Mouse (Mus musculus) midbrain, embryonic 14.5 days (tissue): ENCODE measurements at regions not wholly inside any gene's neighbourhood (a gene's known extent, or its start where the extent isn't known, plus 50 kb on each side); places are given as distances from the start of the nearest gene placed in this dataset.

ENCODE experiments used
- ATAC-seq: fragments of 200-750 bp; cut with Nextera tagmentation; 2 replicates; pipeline ENCODE4 v1.8.0; 2017; ENCODE audit warnings: moderate number of reproducible peaks, moderate library complexity; ENCODE audit not compliant: low FRiP score, low TSS enrichment
- DNase-seq: peaks from one replicate; pipeline ENCODE4 v3.0.0-alpha.2; 2015
- H3K27ac ChIP-seq: fragments of 300-500 bp; sonication (generic); replicated peaks from 2 replicates; pipeline ENCODE4 v1.5.1; 2014; ENCODE audit warnings: mild to moderate bottlenecking, low read depth, low read length, moderate library complexity
- H3K27me3 ChIP-seq: fragments of 300-500 bp; sonication (generic); 2 replicates; pipeline ENCODE4 v1.6.1; 2014; ENCODE audit warnings: low read length, control low read depth, mixed read lengths; ENCODE audit not compliant: control insufficient read depth, insufficient read depth
- H3K36me3 ChIP-seq: fragments of 300-500 bp; sonication (generic); 2 replicates; pipeline ENCODE4 v1.6.1; 2014; ENCODE audit warnings: low read length, control low read depth; ENCODE audit not compliant: control insufficient read depth, insufficient read depth
- H3K4me1 ChIP-seq: fragments of 300-500 bp; sonication (generic); 2 replicates; pipeline ENCODE4 v1.6.1; 2014; ENCODE audit warnings: mild to moderate bottlenecking, antibody characterized with exemption, low read length, control low read depth; ENCODE audit not compliant: control insufficient read depth, insufficient read depth
- H3K4me2 ChIP-seq: fragments of 300-500 bp; sonication (generic); 2 replicates; pipeline ENCODE4 v1.6.1; 2014; ENCODE audit warnings: mild to moderate bottlenecking, low read length, moderate library complexity
- H3K4me3 ChIP-seq: fragments of 300-500 bp; sonication (generic); replicated peaks from 2 replicates; pipeline ENCODE4 v1.5.1; 2014; ENCODE audit warnings: low read depth, low read length
- H3K9ac ChIP-seq: fragments of 300-500 bp; sonication (generic); replicated peaks from 2 replicates; pipeline ENCODE4 v1.6.1; 2014; ENCODE audit warnings: mild to moderate bottlenecking, low read length, moderate library complexity
- H3K9me3 ChIP-seq: fragments of 300-500 bp; sonication (generic); 2 replicates; pipeline ENCODE4 v1.6.1; 2016; ENCODE audit warnings: low read length, control low read depth, mixed read lengths; ENCODE audit not compliant: control insufficient read depth
- WGBS: fragments of 180-500 bp; shearing (Covaris S2); extraction: QIAGEN DNeasy Blood & Tissue Kit; methylation state at CpG from one replicate; pipeline ENCODE4 v1.1.7; 2014; 5-methylcytosine and 5-hydroxymethylcytosine counted together

GRCm38 (mm10) chr11:117597754-117598153 lies 56.3 kb upstream of the Tnrc6c start:
- H3K4me3 ChIP-seq, result no peak overlapping the region
- H3K27ac ChIP-seq, result peak overlapping the region; percentile 85
- H3K4me2 ChIP-seq, result peak overlapping the region; percentile 37
- peaks cover 7% of the 10 kb centered on the region; the same call in 1 of the 2 replicates for H3K27me3 ChIP-seq
- 18% methylated on average over 5 of the region's 5 CpGs for WGBS
- no peaks in the 10 kb centered on the region for H3K36me3 ChIP-seq
- ATAC-seq (0 out of 2 replicates have a peak, but pooled peaks have one; percentile 3), DNase-seq (peak; percentile 57)
- H3K4me1 ChIP-seq, result peaks cover 44% of the 10 kb centered on the region
- no peaks in the 10 kb centered on the region for H3K9me3 ChIP-seq
- H3K9ac ChIP-seq, result no peak overlapping the region

- H3K4me3 ChIP-seq, result no peak overlapping the region
- no peaks in the 10 kb centered on the region for H3K36me3 ChIP-seq
- H3K9me3 ChIP-seq, result no peaks in the 10 kb centered on the region
- peak; percentile 68 for ATAC-seq
- peak overlapping the region; percentile 37 for H3K4me2 ChIP-seq
- peak; percentile 92 for DNase-seq
- peaks cover 44% of the 10 kb centered on the region for H3K4me1 ChIP-seq
- 2% methylated on average over 6 of the region's 6 CpGs for whole genome bisulfite sequencing
- H3K27me3 ChIP-seq, result peaks cover 7% of the 10 kb centered on the region; the same call in 1 of the 2 replicates
- H3K27ac ChIP-seq, result peak overlapping the region; percentile 85
- H3K9ac ChIP-seq, result no peak overlapping the region
Measured at GRCm38 (mm10) chr11:117598170-117598583, 55.9 kb upstream of the Tnrc6c start.

DNA sequence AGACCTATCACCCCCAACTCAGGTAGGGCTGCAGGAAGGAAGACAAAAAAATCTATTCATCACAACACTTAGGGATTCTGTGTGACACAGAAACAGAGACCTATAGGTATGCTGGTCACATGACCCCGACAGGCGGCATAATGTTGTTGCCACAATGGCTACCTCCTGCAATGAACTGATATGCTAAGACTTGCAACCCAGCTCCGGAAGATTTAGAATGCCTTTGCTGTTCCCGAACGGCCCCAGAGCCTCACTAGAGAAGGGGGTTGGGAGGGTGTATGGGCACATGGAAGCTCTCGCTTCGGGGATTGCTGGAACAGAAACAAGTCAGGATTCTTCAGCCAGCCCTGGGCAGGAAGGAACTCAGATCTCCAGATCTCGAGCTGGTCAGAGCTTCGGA lies 55.5 kb upstream of the Tnrc6c start:
- ATAC-seq (0 out of 2 replicates have a peak, but pooled peaks have one; percentile 9), DNase-seq (peak; percentile 53)
- H3K4me1 ChIP-seq, result peaks cover 44% of the 10 kb centered on the region
- H3K4me2 ChIP-seq, result peak overlapping the region; percentile 37
- peaks cover 7% of the 10 kb centered on the region; the same call in 1 of the 2 replicates for H3K27me3 ChIP-seq
- H3K9me3 ChIP-seq, result no peaks in the 10 kb centered on the region
- no peak overlapping the region for H3K4me3 ChIP-seq
- H3K36me3 ChIP-seq, result no peaks in the 10 kb centered on the region
- peak overlapping the region; percentile 85 for H3K27ac ChIP-seq
- WGBS, result 3% methylated on average over 9 of the region's 9 CpGs
- H3K9ac ChIP-seq, result no peak overlapping the region

DNA sequence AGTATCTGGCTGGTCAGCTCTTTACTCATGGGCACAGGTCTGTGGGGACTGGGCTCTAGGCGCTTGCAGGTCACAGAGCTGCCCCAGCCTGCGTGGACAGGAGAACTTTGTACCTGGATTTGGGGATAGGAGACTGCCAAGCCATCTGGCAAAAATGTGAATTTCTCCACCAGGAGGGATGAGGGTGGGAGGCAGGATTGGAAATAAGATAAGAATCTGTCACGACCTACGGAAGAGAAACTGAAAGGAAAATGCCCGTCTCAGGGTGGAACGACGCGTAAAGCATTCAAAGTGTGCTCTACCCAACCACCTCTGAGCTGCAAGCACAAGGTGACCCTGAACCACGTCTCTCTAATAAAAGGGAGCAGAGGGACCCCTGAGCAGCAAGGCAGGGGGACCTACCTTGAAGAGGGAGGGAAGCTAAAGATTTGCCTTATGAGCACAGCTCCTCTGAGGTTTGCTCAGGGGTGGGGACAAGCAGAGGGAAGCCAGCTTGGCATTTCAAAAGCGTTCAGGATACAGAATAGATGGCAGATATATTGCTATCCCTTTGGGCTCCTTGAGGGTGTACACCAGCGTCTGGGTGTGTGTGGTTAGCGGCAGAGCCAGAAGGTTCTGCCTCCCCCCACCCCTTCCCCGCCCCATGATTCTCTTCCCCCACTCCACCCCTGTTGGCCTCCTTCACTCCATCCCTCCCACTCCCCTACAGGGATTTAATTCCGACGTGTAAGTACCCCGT lies 54.9 kb upstream of the Tnrc6c start:
- H3K4me1 ChIP-seq, result peaks cover 46% of the 10 kb centered on the region
- H3K4me2 ChIP-seq, result peak overlapping the region; percentile 37
- WGBS, result 12% methylated on average over 16 of the region's 16 CpGs
- DNase-seq, result no peak
- H3K9ac ChIP-seq, result peak overlapping the region; percentile 20; the same call in 1 of the 2 replicates
- peak overlapping the region; percentile 85 for H3K27ac ChIP-seq
- no peak for ATAC-seq
- H3K36me3 ChIP-seq, result no peaks in the 10 kb centered on the region
- peaks cover 7% of the 10 kb centered on the region; the same call in 1 of the 2 replicates for H3K27me3 ChIP-seq
- no peaks in the 10 kb centered on the region for H3K9me3 ChIP-seq
- H3K4me3 ChIP-seq, result no peak overlapping the region

- peaks cover 7% of the 10 kb centered on the region; the same call in 1 of the 2 replicates for H3K27me3 ChIP-seq
- no peaks in the 10 kb centered on the region for H3K9me3 ChIP-seq
- no peak for DNase-seq
- no peak overlapping the region for H3K4me3 ChIP-seq
- peaks cover 47% of the 10 kb centered on the region for H3K4me1 ChIP-seq
- H3K9ac ChIP-seq, result peak overlapping the region; percentile 20; the same call in 1 of the 2 replicates
- no peaks in the 10 kb centered on the region for H3K36me3 ChIP-seq
- peak overlapping the region; percentile 19 for H3K4me2 ChIP-seq
- 10% methylated on average over 14 of the region's 14 CpGs for WGBS
- no peak for ATAC-seq
- H3K27ac ChIP-seq, result peak overlapping the region; percentile 85
Measured at GRCm38 (mm10) chr11:117599788-117600263, 54.3 kb upstream of the Tnrc6c start.

DNA sequence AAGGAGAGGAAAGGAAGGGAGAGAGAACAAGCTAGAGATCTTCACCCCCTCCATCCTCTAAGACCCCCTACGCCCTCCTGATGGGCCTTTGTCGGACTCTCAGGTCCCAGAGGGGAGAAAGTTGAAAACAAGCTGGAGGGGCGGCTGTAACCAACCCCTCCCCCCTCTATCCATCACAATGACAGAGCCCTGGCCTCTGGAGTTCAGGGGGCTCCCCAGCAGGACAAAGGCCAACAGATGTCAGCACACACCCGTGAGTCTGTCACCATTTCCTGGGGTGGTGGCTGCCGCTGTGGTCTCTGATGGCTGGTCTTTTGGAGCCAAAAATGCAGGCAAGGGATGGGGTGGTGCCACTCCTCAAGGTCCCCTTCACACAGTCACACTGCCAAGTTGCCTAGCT lies 52.9 kb upstream of the Tnrc6c start:
- peaks cover 52% of the 10 kb centered on the region for H3K4me1 ChIP-seq
- no peak overlapping the region for H3K27ac ChIP-seq
- H3K4me2 ChIP-seq, result no peak overlapping the region
- H3K9me3 ChIP-seq, result no peaks in the 10 kb centered on the region
- no peak overlapping the region for H3K4me3 ChIP-seq
- DNase-seq, result no peak
- peaks cover 1% of the 10 kb centered on the region; the same call in 1 of the 2 replicates for H3K27me3 ChIP-seq
- 12% methylated on average over 5 of the region's 5 CpGs for WGBS
- H3K36me3 ChIP-seq, result no peaks in the 10 kb centered on the region
- ATAC-seq, result no peak
- no peak overlapping the region for H3K9ac ChIP-seq

DNA sequence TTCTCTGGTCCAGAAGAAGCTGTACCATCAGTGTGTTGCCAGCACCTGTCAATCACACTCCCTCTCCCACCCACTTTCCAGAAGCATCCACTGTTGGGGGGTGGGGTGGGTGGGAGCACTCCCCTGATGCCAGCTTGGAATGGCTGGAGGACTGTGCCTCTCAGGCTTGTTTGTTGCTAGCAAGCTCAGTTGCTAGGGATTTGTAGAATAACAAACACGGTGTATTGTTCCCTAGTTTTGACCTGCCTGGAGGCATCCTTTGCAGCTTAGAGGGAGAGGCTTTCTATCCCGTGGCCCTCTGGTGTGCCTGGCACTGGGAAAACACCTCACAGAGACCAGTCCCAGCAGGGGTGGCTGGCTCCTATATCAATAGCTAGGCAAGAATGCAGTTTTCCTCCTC lies 50.1 kb upstream of the Tnrc6c start:
- WGBS, result 7% methylated on average over 2 of the region's 2 CpGs
- no peak overlapping the region for H3K9ac ChIP-seq

More for the DNA sequence above, 50.1 kb upstream of the Tnrc6c start:
- DNase-seq (no peak), ATAC-seq (no peak)
- no peak overlapping the region for H3K4me3 ChIP-seq
- H3K36me3 ChIP-seq, result no peaks in the 10 kb centered on the region
- H3K4me2 ChIP-seq, result no peak overlapping the region
- H3K9me3 ChIP-seq, result no peaks in the 10 kb centered on the region
- no peaks in the 10 kb centered on the region; the same call in 1 of the 2 replicates for H3K27me3 ChIP-seq
- H3K27ac ChIP-seq, result no peak overlapping the region
- H3K4me1 ChIP-seq, result peaks cover 47% of the 10 kb centered on the region
